ENCODE assay signal across 27 mouse cellular contexts in the genomic region with DNA sequence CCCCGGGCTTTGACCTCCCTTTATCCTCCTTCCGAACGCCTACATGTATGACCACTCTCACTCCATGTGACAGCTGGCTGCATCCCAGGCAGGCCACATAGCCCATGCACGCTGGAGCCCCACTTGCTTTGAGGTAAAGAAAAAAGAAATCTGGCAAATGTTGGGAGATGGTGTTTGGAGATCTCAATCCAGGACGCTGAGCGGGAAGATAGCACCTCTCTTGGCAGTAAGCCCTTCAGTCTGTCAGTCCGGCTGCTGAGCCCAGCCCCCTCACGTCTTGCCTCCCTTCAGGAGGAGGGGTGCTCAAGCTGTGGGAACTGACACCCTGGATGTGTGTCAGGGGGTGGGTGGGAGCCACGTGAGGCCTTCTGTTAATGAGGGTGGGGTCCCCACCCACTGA. TPM values are rescaled to one million over a fixed set of nuclear protein-coding genes. Genes with fewer than 3 reads are reported as not detected.
DNase-seq lines count a peak whose midpoint lies in the region; ATAC-seq and TF ChIP-seq lines count a peak whose summit lies in the region.
"Had no signal": no experiment of that assay in that cellular context is flagged by ENCODE, and none has a peak within 500 bp of the region (broad histone marks: within the 10 kb centered on the region; RNA-seq: fewer than 3 reads in every experiment).

No protein-coding gene starts in this region.

- no peak for TF ChIP-seq CTCF in lung, embryonic 14.5 days (IDR thresholded peaks at IDR 0.05; ENCODE audit: low read depth)

- H3K4me1 ChIP-seq in lung, embryonic 14.5 days (ENCODE audit: insufficient read depth), result no peaks in the 10 kb centered on the region

- no peaks in the 10 kb centered on the region for H3K9me3 ChIP-seq in lung, embryonic 14.5 days (ENCODE audit: low read depth, low read length)
- H3K9me3 ChIP-seq: embryonic facial prominence, embryonic 13.5 days; intestine, embryonic 15.5 days; limb, embryonic 15.5 days; neural tube, embryonic 13.5 days; stomach, embryonic 15.5 days had no signal

- no peak overlapping the region for H3K4me3 ChIP-seq in lung, embryonic 14.5 days (ENCODE audit: low read depth, low read length)
- H3K4me3 ChIP-seq: embryonic facial prominence, embryonic 13.5 days; intestine, embryonic 15.5 days; left cerebral cortex, adult 2 months; limb, embryonic 15.5 days; neural tube, embryonic 13.5 days; stomach, embryonic 15.5 days had no signal

- WGBS in lung, embryonic 14.5 days, result 41% methylated on average over 9 of the region's 9 CpGs

- H3K4me2 ChIP-seq in lung, embryonic 14.5 days, result no peak overlapping the region
- H3K4me2 ChIP-seq: embryonic facial prominence, embryonic 13.5 days; hindbrain, embryonic 14.5 days; intestine, embryonic 15.5 days; limb, embryonic 15.5 days; midbrain, embryonic 11.5 days; neural tube, embryonic 13.5 days; stomach, embryonic 15.5 days had no signal

- no peaks in the 10 kb centered on the region for H3K36me3 ChIP-seq in lung, embryonic 14.5 days (ENCODE audit: insufficient read depth)
- H3K36me3 ChIP-seq: embryonic facial prominence, embryonic 13.5 days; intestine, embryonic 15.5 days; limb, embryonic 15.5 days; neural tube, embryonic 13.5 days; stomach, embryonic 15.5 days had no signal

- no peak overlapping the region for H3K27ac ChIP-seq in lung, embryonic 14.5 days (ENCODE audit: low read depth)
- H3K27ac ChIP-seq: embryonic facial prominence, embryonic 13.5 days; hindbrain, embryonic 14.5 days; intestine, embryonic 15.5 days; left cerebral cortex, adult 2 months; limb, embryonic 15.5 days; neural tube, embryonic 13.5 days; stomach, embryonic 15.5 days had no signal

- no peaks in the 10 kb centered on the region for H3K27me3 ChIP-seq in lung, embryonic 14.5 days (ENCODE audit: insufficient read depth, low read length)
- H3K27me3 ChIP-seq: embryonic facial prominence, embryonic 13.5 days; intestine, embryonic 15.5 days; stomach, embryonic 15.5 days had no signal

- peak; percentile 14 to 33 for DNase-seq in cerebellum, postnatal 14 days
- no peak for DNase-seq in cerebellum, postnatal 36 days
- peak; percentile 31 for DNase-seq in lung, embryonic 14.5 days
- no peak for DNase-seq in lung, adult 18-20 months
- peak; percentile 63 to 68 for DNase-seq in left cerebral cortex, adult 18-20 months (ENCODE audit: low spot score in 2 of 2)
- DNase-seq in telencephalon, adult 2 months (ENCODE audit: low read depth, low spot score), result peak; percentile 62
- DNase-seq in adipocyte (ENCODE audit: low spot score), result no peak
- DNase-seq in thymus, postnatal 0 days (ENCODE audit: low spot score), result no peak
- DNase-seq: cerebellum, adult 11-12 months; gastrocnemius, postnatal 10 days; heart, postnatal 10 days; kidney, postnatal 4 days; lung, adult 2 months; lung, postnatal 4 days had no signal

- no peak overlapping the region for H3K9ac ChIP-seq in lung, embryonic 14.5 days
- H3K9ac ChIP-seq: embryonic facial prominence, embryonic 13.5 days; hindbrain, embryonic 14.5 days; intestine, embryonic 15.5 days; limb, embryonic 15.5 days; neural tube, embryonic 13.5 days; stomach, embryonic 15.5 days had no signal

- ATAC-seq in lung, embryonic 14.5 days (ENCODE audit: insufficient read depth), result no peak
- ATAC-seq: intestine, embryonic 15.5 days had no signal

RNA-seq across cellular contexts. Expression of gene Gm26897, which starts 13.0 kb away (rescaled TPM):
- polyA plus RNA-seq in lung, embryonic 14.5 days (2014; fragmentation: Nextera tagmentation; extraction: Ambion mirVana), result not detected in 2 replicates
- not detected for total RNA-seq in left cerebral cortex, adult 18-20 months (2021)
- polyA plus RNA-seq in thymus, postnatal 0 days (2015; fragmentation: Nextera tagmentation; extraction: Ambion mirVana), result not detected in 2 replicates
- total RNA-seq: adrenal gland, adult 18-20 months; gastrocnemius, postnatal 10 days; heart, postnatal 10 days; left cerebral cortex, adult 2 months; MEL had no signal
- polyA plus RNA-seq: cortical plate, adult 2 months; embryonic facial prominence, embryonic 13.5 days; hindbrain, embryonic 14.5 days; intestine, embryonic 15.5 days; kidney, embryonic 14.5 days; limb, embryonic 15.5 days; lung, adult 2 months; midbrain, embryonic 11.5 days; neural tube, embryonic 13.5 days; spleen, adult 2 months; stomach, embryonic 15.5 days had no signal

Comparison
In these comparisons a context has a peak if more than half of its experiments do, and no peak if none do; other contexts are left out.
1. DNase-seq: peak in cerebellum, postnatal 14 days (2 of 2), lung, embryonic 14.5 days (single experiment), left cerebral cortex, adult 18-20 months (2 of 2) and telencephalon, adult 2 months (single experiment); none in cerebellum, postnatal 36 days (0 of 2), lung, adult 18-20 months (0 of 2), adipocyte (single experiment) and thymus, postnatal 0 days (single experiment).